Mouse (Mus musculus) bone marrow, adult 2 months (tissue): Measurements from ENCODE around the gene Pitpnm3.

Source experiments
- CTCF ChIP-seq: fragments of 200-500 bp; IDR thresholded peaks from 2 replicates; pipeline ENCODE4 v1.5.1; 2011; ENCODE audit warnings: low read length, control low read depth; ENCODE audit not compliant: control insufficient read depth, insufficient read depth
- POLR2A ChIP-seq: fragments of 200-500 bp; IDR thresholded peaks from 2 replicates; pipeline ENCODE4 v1.6.1; 2011; ENCODE audit warnings: low read depth, mild to moderate bottlenecking, control low read depth, low read length, borderline replicate concordance; ENCODE audit not compliant: control insufficient read depth

- TF ChIP-seq POLR2A (no peak), CTCF (no peak)
Observed at GRCm38 (mm10) chr11:72127450-72128189, 8.0 kb downstream of the Pitpnm3 start.
